Mouse (Mus musculus) gastrocnemius, postnatal 36 days (tissue): ENCODE results near the gene Zbtb20. TPM values are rescaled to one million over a fixed set of nuclear protein-coding genes. Genes with fewer than 3 reads are reported as not detected.

Source experiments
- DNase-seq, 2 experiments: peaks; one replicate each; pipeline ENCODE4 v3.0.0; 2022
- intact Hi-C: fragments of 180-260 bp; cut with DNase I; formaldehyde crosslinking; loops from one replicate; pipeline ENCODE4 v1.15.1; 2025
- microRNA-seq, 2 experiments: library from miRNA; unstranded; fragments of <30 nt; microRNA quantifications; one replicate each; pipeline ENCODE4 v1.2.0; 2021
- total RNA-seq, 2 experiments: library from RNA; stranded (reverse); gene quantifications; 2 replicates each; pipeline ENCODE4 v1.2.3; 2021

The Zbtb20 gene
- total RNA-seq, 2 experiments from 2014 or later: 88.0 to 95.5 TPM

GRCm38 (mm10) chr16:43650355-43651080 is 774.8 kb downstream of the Zbtb20 start:
- intact Hi-C loops: no loop called here
- DNase-seq: no peak

GRCm38 (mm10) chr16:43653288-43653687 is 777.6 kb downstream of the Zbtb20 start:
- no peak for DNase-seq
- intact Hi-C loops: no loop called here

GRCm38 (mm10) chr16:43654269-43654668 is 778.6 kb downstream of the Zbtb20 start:
- intact Hi-C loops: no loop called here
- no peak for DNase-seq

GRCm38 (mm10) chr16:43655183-43655787 is 779.6 kb downstream of the Zbtb20 start:
- intact Hi-C loops: no loop called here
- no peak for DNase-seq

- intact Hi-C loops: no loop called here
- DNase-seq: no peak
Measured at GRCm38 (mm10) chr16:43661576-43661975, 785.9 kb downstream of the Zbtb20 start.

GRCm38 (mm10) chr16:43662124-43663004 is 786.7 kb downstream of the Zbtb20 start:
- no peak for DNase-seq
- intact Hi-C loops: no loop called here

GRCm38 (mm10) chr16:43663978-43664579 is 788.4 kb downstream of the Zbtb20 start, which contains the start of gene Tigit:
Gene Tigit (minus strand): TSS chr16:43664146.
- no peak for DNase-seq
- intact Hi-C loops: no loop called here

- DNase-seq: no peak
- intact Hi-C loops: no loop called here
Measured at GRCm38 (mm10) chr16:43664861-43665260, 789.2 kb downstream of the Zbtb20 start.

GRCm38 (mm10) chr16:43668294-43668693 is 792.6 kb downstream of the Zbtb20 start:
- intact Hi-C loops: no loop called here
- DNase-seq: no peak

GRCm38 (mm10) chr16:43671972-43672371 is 796.3 kb downstream of the Zbtb20 start:
- no peak for DNase-seq
- intact Hi-C loops: no loop called here

GRCm38 (mm10) chr16:43672697-43673096 is 797.0 kb downstream of the Zbtb20 start:
- intact Hi-C loops: no loop called here
- no peak for DNase-seq

- intact Hi-C loops: no loop called here
- DNase-seq: no peak
Measured at GRCm38 (mm10) chr16:43674400-43674799, 798.7 kb downstream of the Zbtb20 start.

GRCm38 (mm10) chr16:43687968-43688367 is 812.3 kb downstream of the Zbtb20 start:
- no peak for DNase-seq
- intact Hi-C loops: no loop called here

GRCm38 (mm10) chr16:43690211-43690690 is 814.6 kb downstream of the Zbtb20 start:
- no peak for DNase-seq
- intact Hi-C loops: no loop called here

- intact Hi-C loops: no loop called here
- DNase-seq: no peak
Measured at GRCm38 (mm10) chr16:43690912-43691311, 815.2 kb downstream of the Zbtb20 start.

- intact Hi-C loops: no loop called here
- no peak for DNase-seq
Measured at GRCm38 (mm10) chr16:43691741-43692140, 816.1 kb downstream of the Zbtb20 start.

Small RNA genes lying within 50 kb of the gene (microRNA-seq; reads per million reads assigned to microRNA genes)
- 0 reads per million in 2 experiments for gene Mir568
